9 mouse cellular contexts compared by ENCODE assay signal in the genomic region with DNA sequence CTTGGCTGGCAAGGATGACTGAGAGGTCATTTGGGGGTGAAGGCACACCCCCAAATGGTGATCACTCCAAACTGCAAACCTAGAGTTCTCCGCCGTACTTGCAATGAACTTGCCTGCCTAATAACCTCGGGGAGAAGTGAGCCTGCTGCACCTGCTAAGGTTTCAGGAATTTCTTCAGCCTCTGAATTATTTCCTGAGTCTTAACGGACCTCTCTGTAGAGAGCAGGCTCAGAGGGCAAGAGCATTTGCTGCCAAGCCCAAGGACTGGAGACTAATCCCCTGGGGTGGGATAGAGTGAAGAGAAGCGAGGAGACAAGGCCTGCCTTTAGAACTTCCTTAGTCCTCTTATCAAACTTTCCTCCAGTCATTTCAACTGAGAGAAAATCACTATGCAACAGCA. TPM values are rescaled to one million over a fixed set of nuclear protein-coding genes. Genes with fewer than 3 reads are reported as not detected.
DNase-seq lines count a peak whose midpoint lies in the region; ATAC-seq and TF ChIP-seq lines count a peak whose summit lies in the region.
"Had no signal": no experiment of that assay in that cellular context is flagged by ENCODE, and none has a peak within 500 bp of the region (broad histone marks: within the 10 kb centered on the region; RNA-seq: fewer than 3 reads in every experiment).

No protein-coding gene starts in this region.

- peaks cover 15% of the 10 kb centered on the region for H3K36me3 ChIP-seq in heart, embryonic 14.5 days (ENCODE audit: control insufficient read depth, insufficient read depth, low read length)
- H3K36me3 ChIP-seq in G1E (replicated peaks), result peaks cover 32% of the 10 kb centered on the region
- peaks cover 22% of the 10 kb centered on the region for H3K36me3 ChIP-seq in limb, embryonic 10.5 days

- TF ChIP-seq CTCF in G1E (IDR thresholded peaks at IDR 0.05; ENCODE audit: low read depth, low read length), result no peak

- H3K27ac ChIP-seq in heart, embryonic 14.5 days (replicated peaks in 1 of 2; ENCODE audit: control insufficient read depth in 1 of 2, insufficient read depth in 1 of 2, low read depth in 2 of 2, low read length in 2 of 2), result 0 out of 4 replicates have a peak overlapping the region, but pooled peaks of 1 of the 2 experiments have one; percentile 86
- no peak overlapping the region for H3K27ac ChIP-seq in limb, embryonic 10.5 days

- peak overlapping the region; percentile 90; the same call in 1 of the 2 replicates for H3K9ac ChIP-seq in heart, embryonic 14.5 days (ENCODE audit: low read length)

- no peak for DNase-seq in heart, adult 9 months (ENCODE audit: low spot score in 2 of 2)
- DNase-seq in lung, postnatal 10 days, result peak; percentile 0
- DNase-seq in lung, postnatal 36 days, result no peak
- DNase-seq in G1E (ENCODE audit: low spot score), result no peak
- DNase-seq in limb, embryonic 10.5 days (ENCODE audit: low spot score), result peak; percentile 25
- no peak for DNase-seq in adrenal gland, postnatal 10 days
- DNase-seq in c-Kit-positive CD71-positive TER-119-positive erythroid progenitor cells, embryonic 14.5 days (ENCODE audit: low spot score), result no peak
- DNase-seq: lung, adult 18-20 months had no signal

- H3K27me3 ChIP-seq in heart, embryonic 14.5 days (ENCODE audit: control insufficient read depth, insufficient read depth, low read length), result no peaks in the 10 kb centered on the region
- no peaks in the 10 kb centered on the region for H3K27me3 ChIP-seq in G1E (ENCODE audit: insufficient read depth, low read length)
- H3K27me3 ChIP-seq in limb, embryonic 10.5 days (ENCODE audit: low read depth, poor library complexity, severe bottlenecking), result no peaks in the 10 kb centered on the region

- H3K4me2 ChIP-seq in heart, embryonic 14.5 days (ENCODE audit: low read length), result peak overlapping the region; percentile 83; the same call in 1 of the 2 replicates

- no peak for ATAC-seq in heart, embryonic 14.5 days (ENCODE audit: insufficient number of reproducible peaks, insufficient read depth, low FRiP score, low read depth)
- no peak for ATAC-seq in G1E (ENCODE audit: extremely low read depth, insufficient number of reproducible peaks, low FRiP score, poor library complexity, severe bottlenecking)

- no peaks in the 10 kb centered on the region for H3K9me3 ChIP-seq in heart, embryonic 14.5 days (ENCODE audit: control insufficient read depth, low read length)
- H3K9me3 ChIP-seq in G1E (replicated peaks), result no peaks in the 10 kb centered on the region
- H3K9me3 ChIP-seq in limb, embryonic 10.5 days (replicated peaks), result no peaks in the 10 kb centered on the region

- WGBS in heart, embryonic 14.5 days, result 50% methylated on average over 5 of the region's 5 CpGs
- 78% methylated on average over 5 of the region's 5 CpGs for WGBS in limb, embryonic 10.5 days

- peak overlapping the region in 1 of 2 experiments; percentile 82; a peak in 1 of 4 replicates for H3K4me3 ChIP-seq in heart, embryonic 14.5 days (ENCODE audit: control insufficient read depth in 1 of 2, insufficient read depth in 1 of 2, low read depth in 1 of 2, low read length in 2 of 2)
- H3K4me3 ChIP-seq in G1E (ENCODE audit: low read depth, low read length), result peak overlapping the region; percentile 100; the same call in 1 of the 2 replicates
- peak overlapping the region; percentile 100 for H3K4me3 ChIP-seq in limb, embryonic 10.5 days

- peaks cover 4 to 19% of the 10 kb centered on the region in 2 experiments; a peak in 3 of 4 replicates for H3K4me1 ChIP-seq in heart, embryonic 14.5 days (ENCODE audit: control insufficient read depth in 2 of 2, insufficient read depth in 2 of 2, low read length in 2 of 2)
- H3K4me1 ChIP-seq in G1E (ENCODE audit: insufficient read depth, low read depth, low read length), result peaks cover 35% of the 10 kb centered on the region
- peaks cover 23% of the 10 kb centered on the region for H3K4me1 ChIP-seq in limb, embryonic 10.5 days

RNA-seq across cellular contexts. Expression of a gene that starts 1.2 kb away (rescaled TPM):
- polyA plus RNA-seq in heart, embryonic 14.5 days (2014; fragmentation: Nextera tagmentation; extraction: Ambion mirVana), result 25.0 and 27.2 TPM in 2 replicates
- total RNA-seq in G1E (2014; fragmentation: Nextera tagmentation), result 27.8 and 29.8 TPM in 2 replicates
- 17.8 and 23.8 TPM in 2 replicates for total RNA-seq in G1E (2017)
- polyA plus RNA-seq in G1E (2012), result 40.7 and 43.6 TPM in 2 replicates
- polyA plus RNA-seq in limb, embryonic 10.5 days (2016; fragmentation: Nextera tagmentation; extraction: Ambion mirVana), result 65.7 and 70.0 TPM in 2 replicates
- 10 to 100 TPM; 33.0 to 33.3 TPM for total RNA-seq in adrenal gland, postnatal 10 days (2021)

RNA-seq across cellular contexts. Expression of a gene that starts 1.2 kb away (rescaled TPM):
- polyA plus RNA-seq in heart, embryonic 14.5 days (2014; fragmentation: Nextera tagmentation; extraction: Ambion mirVana), result 17.3 and 18.7 TPM in 2 replicates
- 32.8 and 36.6 TPM in 2 replicates for total RNA-seq in G1E (2014; fragmentation: Nextera tagmentation)
- 35.3 and 35.4 TPM in 2 replicates for total RNA-seq in G1E (2017)
- 1.2 and 1.9 TPM in 2 replicates for polyA plus RNA-seq in G1E (2012)
- 31.1 and 38.1 TPM in 2 replicates for polyA plus RNA-seq in limb, embryonic 10.5 days (2016; fragmentation: Nextera tagmentation; extraction: Ambion mirVana)
- total RNA-seq in adrenal gland, postnatal 10 days (2021), result 10 to 100 TPM; 17.6 to 27.2 TPM

RNA-seq across cellular contexts. Expression of a gene that starts 15.0 kb away (rescaled TPM):
- 0.98 TPM in 1 of 2 replicates, not detected in the other for polyA plus RNA-seq in heart, embryonic 14.5 days (2014; fragmentation: Nextera tagmentation; extraction: Ambion mirVana)
- not detected in 2 replicates for total RNA-seq in G1E (2014; fragmentation: Nextera tagmentation)
- total RNA-seq in G1E (2017), result 0.38 TPM in 1 of 2 replicates, not detected in the other
- polyA plus RNA-seq in G1E (2012), result 0.99 and 1.4 TPM in 2 replicates
- polyA plus RNA-seq in limb, embryonic 10.5 days (2016; fragmentation: Nextera tagmentation; extraction: Ambion mirVana), result 0.19 TPM in 1 of 2 replicates, not detected in the other
- total RNA-seq in adrenal gland, postnatal 10 days (2021), result 1 to 10 TPM in 1 of 2 experiments, not detected in 1; 2.8 TPM

RNA-seq across cellular contexts. Expression of a gene that starts 18.7 kb away (rescaled TPM):
- 6.2 and 7.3 TPM in 2 replicates for polyA plus RNA-seq in heart, embryonic 14.5 days (2014; fragmentation: Nextera tagmentation; extraction: Ambion mirVana)
- total RNA-seq in G1E (2014; fragmentation: Nextera tagmentation), result 60.0 and 61.2 TPM in 2 replicates
- 45.2 and 48.0 TPM in 2 replicates for total RNA-seq in G1E (2017)
- 53.2 and 85.2 TPM in 2 replicates for polyA plus RNA-seq in G1E (2012)
- polyA plus RNA-seq in limb, embryonic 10.5 days (2016; fragmentation: Nextera tagmentation; extraction: Ambion mirVana), result 9.3 and 9.6 TPM in 2 replicates
- total RNA-seq in adrenal gland, postnatal 10 days (2021), result 10 to 100 TPM; 12.2 to 16.9 TPM

RNA-seq across cellular contexts. Expression of a gene that starts 32.5 kb away (rescaled TPM):
- polyA plus RNA-seq in heart, embryonic 14.5 days (2014; fragmentation: Nextera tagmentation; extraction: Ambion mirVana), result 0.19 and 0.24 TPM in 2 replicates
- total RNA-seq in G1E (2014; fragmentation: Nextera tagmentation) (2.5 and 4.3 TPM in 2 replicates), G1E (2017) (1.5 and 1.8 TPM in 2 replicates)
- 0.65 and 0.69 TPM in 2 replicates for polyA plus RNA-seq in G1E (2012)
- 1.4 and 1.6 TPM in 2 replicates for polyA plus RNA-seq in limb, embryonic 10.5 days (2016; fragmentation: Nextera tagmentation; extraction: Ambion mirVana)
- total RNA-seq in adrenal gland, postnatal 10 days (2021), result 1 to 10 TPM in 1 of 2 experiments, under 1 TPM in 1; 0.96 to 1.1 TPM

Comparison
In these comparisons a context has a peak if more than half of its experiments do, and no peak if none do; other contexts are left out.
1. DNase-seq: peak in lung, postnatal 10 days (single experiment) and limb, embryonic 10.5 days (single experiment); none in heart, adult 9 months (0 of 2), lung, postnatal 36 days (single experiment), G1E (single experiment), adrenal gland, postnatal 10 days (single experiment) and c-Kit-positive CD71-positive TER-119-positive erythroid progenitor cells, embryonic 14.5 days (single experiment).